Comparison of ENCODE assay signal across 27 mouse cellular contexts in the genomic region with DNA sequence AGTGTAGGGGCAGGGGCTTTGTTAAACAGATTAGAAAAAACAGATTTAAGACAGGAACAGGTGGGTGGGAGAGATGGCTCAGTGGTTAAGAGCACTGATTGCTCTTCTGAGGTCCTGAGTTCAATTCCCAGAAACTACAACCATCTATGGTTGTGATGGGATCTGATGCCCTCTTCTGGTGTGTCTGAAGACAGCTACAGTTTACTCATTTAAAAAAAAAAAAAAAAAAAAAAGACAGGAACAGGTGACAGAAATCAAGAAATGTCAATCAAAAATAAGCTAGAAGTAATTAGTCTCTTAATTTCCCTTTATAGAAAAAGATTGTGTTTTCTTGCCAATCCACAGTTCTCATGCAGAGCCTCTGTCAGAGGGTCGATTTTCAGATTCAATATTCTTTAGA.
DNase-seq lines count a peak whose midpoint lies in the region; ATAC-seq and TF ChIP-seq lines count a peak whose summit lies in the region.
"Had no signal": no experiment of that assay in that cellular context is flagged by ENCODE, and none has a peak within 500 bp of the region (broad histone marks: within the 10 kb centered on the region; RNA-seq: fewer than 3 reads in every experiment).

No protein-coding gene starts in this region.

- no peak for ATAC-seq in intestine, embryonic 14.5 days (replicated peaks; ENCODE audit: low FRiP score, low TSS enrichment, low read depth)
- no peak for ATAC-seq in intestine, embryonic 15.5 days
- ATAC-seq in lung, postnatal 0 days: no peak
- no peak for ATAC-seq in megakaryocyte progenitor cell, adult 5-6 weeks (replicated peaks; ENCODE audit: poor library complexity)
- ATAC-seq: forebrain, embryonic 15.5 days; midbrain, embryonic 13.5 days had no signal

- no peaks in the 10 kb centered on the region for H3K9me3 ChIP-seq in intestine, embryonic 14.5 days (ENCODE audit: control insufficient read depth, low read length)
- H3K9me3 ChIP-seq in intestine, embryonic 15.5 days: no peaks in the 10 kb centered on the region
- H3K9me3 ChIP-seq in lung, postnatal 0 days (ENCODE audit: low read length): no peaks in the 10 kb centered on the region
- H3K9me3 ChIP-seq in MEL (replicated peaks; ENCODE audit: insufficient read depth, low read length): no peaks in the 10 kb centered on the region
- H3K9me3 ChIP-seq: embryonic facial prominence, embryonic 12.5 days; forebrain, embryonic 15.5 days; heart, embryonic 10.5 days; kidney, embryonic 15.5 days; limb, embryonic 10.5 days; limb, embryonic 15.5 days; liver, embryonic 13.5 days; megakaryocyte, embryonic 14.5 days; midbrain, embryonic 13.5 days had no signal

- no peak; the same call in 1 of the 2 replicates for TF ChIP-seq RAD21 in MEL (IDR thresholded peaks at IDR 0.05; ENCODE audit: low read depth, low read length)

- H3K4me1 ChIP-seq in intestine, embryonic 14.5 days (replicated peaks; ENCODE audit: control insufficient read depth, insufficient read depth, low read length): 0 out of 2 replicates have a peak, but pooled peaks cover 3% of the 10 kb centered on the region
- no peaks in the 10 kb centered on the region for H3K4me1 ChIP-seq in intestine, embryonic 15.5 days (replicated peaks)
- H3K4me1 ChIP-seq in lung, postnatal 0 days (ENCODE audit: insufficient read depth, low read depth, low read length): no peaks in the 10 kb centered on the region
- peaks cover 0 to 3% of the 10 kb centered on the region in 2 experiments; a peak in 1 of 4 replicates for H3K4me1 ChIP-seq in MEL (ENCODE audit: control insufficient read depth in 1 of 2, insufficient read depth in 2 of 2, low read length in 2 of 2)
- H3K4me1 ChIP-seq: forebrain, embryonic 15.5 days; heart, embryonic 10.5 days; liver, embryonic 13.5 days; midbrain, embryonic 13.5 days had no signal

- H3K27ac ChIP-seq in intestine, embryonic 14.5 days (ENCODE audit: low read depth): no peak overlapping the region
- no peak overlapping the region for H3K27ac ChIP-seq in intestine, embryonic 15.5 days
- H3K27ac ChIP-seq in lung, postnatal 0 days (ENCODE audit: low read length): no peak overlapping the region
- no peak overlapping the region for H3K27ac ChIP-seq in MEL (ENCODE audit: control insufficient read depth, low read depth, low read length)
- H3K27ac ChIP-seq: embryonic facial prominence, embryonic 12.5 days; forebrain, embryonic 15.5 days; heart, embryonic 10.5 days; hindbrain, embryonic 14.5 days; kidney, embryonic 15.5 days; limb, embryonic 10.5 days; limb, embryonic 15.5 days; liver, embryonic 13.5 days; midbrain, embryonic 13.5 days had no signal

- no peak for TF ChIP-seq EP300 in lung, postnatal 0 days (IDR thresholded peaks at IDR 0.05)
- TF ChIP-seq EP300 in MEL (IDR thresholded peaks at IDR 0.05; ENCODE audit: low read depth in 1 of 2, low read length in 2 of 2): no peak

- DNase-seq in intestine, embryonic 14.5 days (ENCODE audit: low spot score): peak; percentile 46
- DNase-seq in lung, postnatal 0 days (ENCODE audit: low spot score): no peak
- DNase-seq in lung, postnatal 14 days: no peak
- no peak for DNase-seq in MEL (ENCODE audit: low read depth, low spot score)
- DNase-seq: adrenal gland, postnatal 25 days; cerebellum, adult 11-12 months; cerebellum, adult 9-11 months; embryo, embryonic 11 days; gastrocnemius, postnatal 14 days; heart, postnatal 36 days; kidney, adult 11 months; kidney, postnatal 25 days; liver, embryonic 13.5 days; lung, adult 2 months; lung, postnatal 36 days; right cerebral cortex, postnatal 14 days had no signal

- no peak overlapping the region for H3K4me3 ChIP-seq in intestine, embryonic 14.5 days (ENCODE audit: low read depth, low read length)
- no peak overlapping the region for H3K4me3 ChIP-seq in intestine, embryonic 15.5 days (replicated peaks)
- no peak overlapping the region for H3K4me3 ChIP-seq in lung, postnatal 0 days (ENCODE audit: low read depth, low read length)
- no peak overlapping the region for H3K4me3 ChIP-seq in MEL (ENCODE audit: control insufficient read depth in 1 of 2, insufficient read depth in 1 of 2, low read depth in 2 of 2, low read length in 2 of 2)
- H3K4me3 ChIP-seq: embryonic facial prominence, embryonic 12.5 days; forebrain, embryonic 15.5 days; heart, embryonic 10.5 days; kidney, embryonic 15.5 days; limb, embryonic 10.5 days; limb, embryonic 15.5 days; liver, embryonic 13.5 days; megakaryocyte, embryonic 14.5 days; midbrain, embryonic 13.5 days had no signal

- peaks cover 75% of the 10 kb centered on the region for H3K36me3 ChIP-seq in intestine, embryonic 14.5 days (ENCODE audit: control insufficient read depth, insufficient read depth, low read length)
- peaks cover 11% of the 10 kb centered on the region for H3K36me3 ChIP-seq in intestine, embryonic 15.5 days
- peaks cover 37% of the 10 kb centered on the region; the same call in 1 of the 2 replicates for H3K36me3 ChIP-seq in lung, postnatal 0 days (ENCODE audit: insufficient read depth, low read length)
- H3K36me3 ChIP-seq in MEL (ENCODE audit: control insufficient read depth in 1 of 2, insufficient read depth in 2 of 2, low read length in 2 of 2): peaks cover 6% of the 10 kb centered on the region in 2 experiments

- 0 out of 2 replicates have a peak, but pooled peaks have one; percentile 11 for TF ChIP-seq CTCF in lung, postnatal 0 days (IDR thresholded peaks at IDR 0.05)
- TF ChIP-seq CTCF in MEL (IDR thresholded peaks at IDR 0.05 in 2 of 3, conservative IDR thresholded peaks at IDR 0.05 in 1 of 3; ENCODE audit: control insufficient read depth in 1 of 3, insufficient read depth in 1 of 3, low read depth in 2 of 3, low read length in 3 of 3, poor library complexity in 1 of 3, severe bottlenecking in 1 of 3): no peak; a peak in 1 of 6 replicates

- no peak overlapping the region for H3K9ac ChIP-seq in intestine, embryonic 14.5 days (ENCODE audit: low read length)
- no peak overlapping the region for H3K9ac ChIP-seq in intestine, embryonic 15.5 days
- no peak overlapping the region for H3K9ac ChIP-seq in lung, postnatal 0 days (replicated peaks; ENCODE audit: low read depth)
- H3K9ac ChIP-seq in MEL (ENCODE audit: control insufficient read depth, low read depth, low read length, poor library complexity, severe bottlenecking): no peak overlapping the region
- H3K9ac ChIP-seq: embryonic facial prominence, embryonic 12.5 days; forebrain, embryonic 15.5 days; hindbrain, embryonic 14.5 days; kidney, embryonic 15.5 days; limb, embryonic 15.5 days; liver, embryonic 13.5 days; midbrain, embryonic 13.5 days had no signal

- no peak for TF ChIP-seq POLR2A in MEL (IDR thresholded peaks at IDR 0.05; ENCODE audit: control insufficient read depth in 1 of 2, insufficient read depth in 1 of 2, low read depth in 1 of 2, low read length in 2 of 2, poor library complexity in 1 of 2)

- H3K4me2 ChIP-seq in intestine, embryonic 14.5 days (ENCODE audit: low read length): no peak overlapping the region
- no peak overlapping the region for H3K4me2 ChIP-seq in intestine, embryonic 15.5 days (replicated peaks)
- H3K4me2 ChIP-seq in lung, postnatal 0 days (replicated peaks; ENCODE audit: low read depth, low read length): no peak overlapping the region
- H3K4me2 ChIP-seq: embryonic facial prominence, embryonic 12.5 days; forebrain, embryonic 15.5 days; hindbrain, embryonic 14.5 days; kidney, embryonic 15.5 days; limb, embryonic 15.5 days; liver, embryonic 13.5 days; midbrain, embryonic 13.5 days had no signal

- no peaks in the 10 kb centered on the region for H3K27me3 ChIP-seq in intestine, embryonic 14.5 days (replicated peaks; ENCODE audit: control insufficient read depth, insufficient read depth, low read length)
- no peaks in the 10 kb centered on the region for H3K27me3 ChIP-seq in intestine, embryonic 15.5 days (replicated peaks)
- no peaks in the 10 kb centered on the region for H3K27me3 ChIP-seq in lung, postnatal 0 days (replicated peaks; ENCODE audit: insufficient read depth, low read length)
- H3K27me3 ChIP-seq in MEL (ENCODE audit: control insufficient read depth in 1 of 2, insufficient read depth in 2 of 2, low read length in 2 of 2): no peaks in the 10 kb centered on the region
- H3K27me3 ChIP-seq: embryonic facial prominence, embryonic 12.5 days; forebrain, embryonic 15.5 days; kidney, embryonic 15.5 days; limb, embryonic 15.5 days; liver, embryonic 13.5 days; megakaryocyte, embryonic 14.5 days; midbrain, embryonic 13.5 days had no signal

- no peaks in the 10 kb centered on the region for H3K79me2 ChIP-seq in MEL (ENCODE audit: control insufficient read depth, insufficient read depth, low read length, poor library complexity)

- 91% methylated on average over 1 of the region's 1 CpGs for WGBS in intestine, embryonic 14.5 days
- 78% methylated on average over 1 of the region's 1 CpGs for WGBS in intestine, embryonic 15.5 days
- 58% methylated on average over 1 of the region's 1 CpGs for WGBS in lung, postnatal 0 days

TF ChIP-seq in MEL, 35 proteins besides CTCF, POLR2A, EP300 and RAD21:
- TF ChIP-seq ZNF384 (IDR thresholded peaks at IDR 0.05; ENCODE audit: low read depth, low read length) (peak; percentile 81), MYC (IDR thresholded peaks at IDR 0.05; ENCODE audit: low read depth, low read length) (no peak)
